Mouse (Mus musculus) liver, embryonic 13.5 days (tissue): Measurements from ENCODE around the gene Chst8. TPM values are rescaled to one million over a fixed set of nuclear protein-coding genes. Genes with fewer than 3 reads are reported as not detected.

Experiments used
- ATAC-seq: fragments of 200-750 bp; cut with Nextera tagmentation; 2 replicates; pipeline ENCODE4 v1.8.0; 2017; ENCODE audit warnings: low read depth, mild to moderate bottlenecking, moderate number of reproducible peaks, moderate library complexity
- DNase-seq: peaks from one replicate; pipeline ENCODE4 v3.0.0; 2022
- H3K27ac ChIP-seq: fragments of 300-500 bp; sonication (generic); 2 replicates; pipeline ENCODE4 v1.5.1; 2015; ENCODE audit warnings: moderate library complexity, mild to moderate bottlenecking, inconsistent platforms
- H3K27me3 ChIP-seq: fragments of 300-500 bp; sonication (generic); 2 replicates; pipeline ENCODE4 v1.6.1; 2015; ENCODE audit warnings: mild to moderate bottlenecking, inconsistent platforms
- H3K36me3 ChIP-seq: fragments of 300-500 bp; sonication (generic); 2 replicates; pipeline ENCODE4 v1.6.1; 2015; ENCODE audit warnings: mild to moderate bottlenecking, inconsistent platforms
- H3K4me1 ChIP-seq: fragments of 300-500 bp; sonication (generic); replicated peaks from 2 replicates; pipeline ENCODE4 v1.6.1; 2015; ENCODE audit warnings: inconsistent platforms
- H3K4me2 ChIP-seq: fragments of 300-500 bp; sonication (generic); 2 replicates; pipeline ENCODE4 v1.6.1; 2015; ENCODE audit warnings: inconsistent platforms, mild to moderate bottlenecking, moderate library complexity
- H3K4me3 ChIP-seq: fragments of 300-500 bp; sonication (generic); replicated peaks from 2 replicates; pipeline ENCODE4 v1.5.1; 2015; ENCODE audit warnings: mild to moderate bottlenecking, inconsistent platforms
- H3K9ac ChIP-seq: fragments of 300-500 bp; sonication (generic); 2 replicates; pipeline ENCODE4 v1.6.1; 2015; ENCODE audit warnings: mild to moderate bottlenecking, inconsistent platforms
- H3K9me3 ChIP-seq: fragments of 300-500 bp; sonication (generic); replicated peaks from 2 replicates; pipeline ENCODE4 v1.6.1; 2016; ENCODE audit warnings: inconsistent platforms
- WGBS: fragments of 180-500 bp; shearing (Covaris S2); methylation state at CpG from one replicate; pipeline ENCODE4 v1.1.7; 2015; ENCODE audit not compliant: insufficient replicate concordance; 5-methylcytosine and 5-hydroxymethylcytosine counted together
- polyA plus RNA-seq: library from polyadenylated mRNA; unstranded; fragments of >200 nt; fragmentation: Nextera tagmentation; extraction: Ambion mirVana; gene quantifications from 2 replicates; pipeline ENCODE4 v1.2.1, GENCODE M21; 2015

Gene Chst8
- polyA plus RNA-seq, 1 experiment from 2014 or later: 0.53 TPM

- Histone ChIP-seq H3K4me1 (no peaks in the 10 kb centered on the region), H3K9ac (no peak overlapping the region), H3K4me3 (no peak overlapping the region), H3K27ac (no peak overlapping the region), H3K4me2 (no peak overlapping the region), H3K9me3 (no peaks in the 10 kb centered on the region), H3K36me3 (no peaks in the 10 kb centered on the region), H3K27me3 (no peaks in the 10 kb centered on the region)
- ATAC-seq (no peak), DNase-seq (no peak)
- 42% methylated on average over 11 of the region's 11 CpGs for WGBS
Observed at GRCm38 (mm10) chr7:34722551-34723230, 89.8 kb downstream of the Chst8 start.

- no peak overlapping the region for H3K4me2 ChIP-seq
- H3K36me3 ChIP-seq: no peaks in the 10 kb centered on the region
- H3K9ac ChIP-seq: no peak overlapping the region
- no peak overlapping the region for H3K4me3 ChIP-seq
- H3K27ac ChIP-seq: no peak overlapping the region
- H3K9me3 ChIP-seq: no peaks in the 10 kb centered on the region
- WGBS: 28% methylated on average over 8 of the region's 8 CpGs
- no peaks in the 10 kb centered on the region for H3K27me3 ChIP-seq
- no peak for ATAC-seq
- no peak for DNase-seq
- H3K4me1 ChIP-seq: no peaks in the 10 kb centered on the region
Observed at GRCm38 (mm10) chr7:34722151-34722550, 90.4 kb downstream of the Chst8 start.

GRCm38 (mm10) chr7:34721650-34722048 is 90.9 kb downstream of the Chst8 start:
- Histone ChIP-seq H3K4me3 (no peak overlapping the region), H3K27me3 (no peaks in the 10 kb centered on the region), H3K9ac (no peak overlapping the region), H3K9me3 (no peaks in the 10 kb centered on the region), H3K27ac (no peak overlapping the region), H3K4me2 (no peak overlapping the region), H3K4me1 (no peaks in the 10 kb centered on the region), H3K36me3 (no peaks in the 10 kb centered on the region)
- no peak for ATAC-seq
- no peak for DNase-seq
- WGBS: 13% methylated on average over 5 of the region's 5 CpGs

GRCm38 (mm10) chr7:34720882-34721649 is 91.4 kb downstream of the Chst8 start:
- ATAC-seq: no peak

GRCm38 (mm10) chr7:34719599-34719998 is 92.9 kb downstream of the Chst8 start:
- Histone ChIP-seq H3K9me3 (no peaks in the 10 kb centered on the region), H3K4me1 (no peaks in the 10 kb centered on the region), H3K27me3 (no peaks in the 10 kb centered on the region), H3K27ac (no peak overlapping the region), H3K4me2 (no peak overlapping the region), H3K36me3 (no peaks in the 10 kb centered on the region), H3K4me3 (no peak overlapping the region), H3K9ac (no peak overlapping the region)
- no peak for ATAC-seq
- DNase-seq: no peak
- WGBS: 29% methylated on average over 5 of the region's 5 CpGs

More at GRCm38 (mm10) chr7:34720882-34721649, 91.4 kb downstream of the Chst8 start:
- Histone ChIP-seq H3K27me3 (no peaks in the 10 kb centered on the region), H3K4me2 (no peak overlapping the region), H3K9ac (no peak overlapping the region), H3K36me3 (no peaks in the 10 kb centered on the region), H3K4me3 (no peak overlapping the region), H3K27ac (no peak overlapping the region), H3K9me3 (no peaks in the 10 kb centered on the region), H3K4me1 (no peaks in the 10 kb centered on the region)
- no peak for DNase-seq
- WGBS: 49% methylated on average over 5 of the region's 5 CpGs

GRCm38 (mm10) chr7:34718651-34719050 is 93.9 kb downstream of the Chst8 start:
- no peaks in the 10 kb centered on the region for H3K9me3 ChIP-seq
- no peak for ATAC-seq
- 44% methylated on average over 9 of the region's 9 CpGs for WGBS
- no peak for DNase-seq
- no peak overlapping the region for H3K4me2 ChIP-seq
- H3K36me3 ChIP-seq: no peaks in the 10 kb centered on the region
- H3K4me1 ChIP-seq: no peaks in the 10 kb centered on the region
- H3K4me3 ChIP-seq: no peak overlapping the region
- no peak overlapping the region for H3K9ac ChIP-seq
- H3K27ac ChIP-seq: no peak overlapping the region
- H3K27me3 ChIP-seq: no peaks in the 10 kb centered on the region

- Histone ChIP-seq H3K27me3 (no peaks in the 10 kb centered on the region), H3K36me3 (no peaks in the 10 kb centered on the region), H3K27ac (no peak overlapping the region), H3K9ac (no peak overlapping the region), H3K4me2 (no peak overlapping the region), H3K9me3 (no peaks in the 10 kb centered on the region), H3K4me1 (no peaks in the 10 kb centered on the region), H3K4me3 (no peak overlapping the region)
- DNase-seq (no peak), ATAC-seq (no peak)
- 17% methylated on average over 11 of the region's 11 CpGs for WGBS
Observed at GRCm38 (mm10) chr7:34717161-34717810, 95.2 kb downstream of the Chst8 start.

- H3K27ac ChIP-seq: no peak overlapping the region
- no peak overlapping the region for H3K4me3 ChIP-seq
- no peak overlapping the region for H3K9ac ChIP-seq
- WGBS: 46% methylated on average over 11 of the region's 11 CpGs
- H3K9me3 ChIP-seq: no peaks in the 10 kb centered on the region
- H3K27me3 ChIP-seq: no peaks in the 10 kb centered on the region
- ATAC-seq: no peak
- no peaks in the 10 kb centered on the region for H3K4me1 ChIP-seq
- no peak for DNase-seq
- no peak overlapping the region for H3K4me2 ChIP-seq
- no peaks in the 10 kb centered on the region for H3K36me3 ChIP-seq
Observed at GRCm38 (mm10) chr7:34714848-34715460, 97.6 kb downstream of the Chst8 start.

- no peaks in the 10 kb centered on the region for H3K36me3 ChIP-seq
- no peak overlapping the region for H3K4me3 ChIP-seq
- WGBS: 73% methylated on average over 4 of the region's 4 CpGs
- H3K9ac ChIP-seq: no peak overlapping the region
- no peaks in the 10 kb centered on the region for H3K9me3 ChIP-seq
- no peaks in the 10 kb centered on the region for H3K4me1 ChIP-seq
- DNase-seq (no peak), ATAC-seq (no peak)
- H3K27ac ChIP-seq: no peak overlapping the region
- no peak overlapping the region for H3K4me2 ChIP-seq
- no peaks in the 10 kb centered on the region for H3K27me3 ChIP-seq
Observed at GRCm38 (mm10) chr7:34709111-34709510, 103.4 kb downstream of the Chst8 start.

- DNase-seq (no peak), ATAC-seq (no peak)
- Histone ChIP-seq H3K9me3 (no peaks in the 10 kb centered on the region), H3K36me3 (no peaks in the 10 kb centered on the region), H3K9ac (no peak overlapping the region), H3K27me3 (no peaks in the 10 kb centered on the region), H3K4me2 (no peak overlapping the region), H3K4me3 (no peak overlapping the region), H3K27ac (no peak overlapping the region), H3K4me1 (no peaks in the 10 kb centered on the region)
- 48% methylated on average over 4 of the region's 4 CpGs for WGBS
Observed at GRCm38 (mm10) chr7:34704401-34704800, 108.1 kb downstream of the Chst8 start.

GRCm38 (mm10) chr7:34703437-34703836 is 109.1 kb downstream of the Chst8 start:
- Histone ChIP-seq H3K4me3 (no peak overlapping the region), H3K9me3 (no peaks in the 10 kb centered on the region), H3K9ac (no peak overlapping the region), H3K4me2 (no peak overlapping the region), H3K27me3 (no peaks in the 10 kb centered on the region), H3K4me1 (no peaks in the 10 kb centered on the region), H3K36me3 (no peaks in the 10 kb centered on the region), H3K27ac (no peak overlapping the region)
- no peak for DNase-seq
- 41% methylated on average over 4 of the region's 4 CpGs for WGBS
- ATAC-seq: no peak
